Mouse (Mus musculus) ES-E14 (cell line): ENCODE measurements around the gene Gm10721.
"Not testable (repeated sequence)": the region's sequence is repeated elsewhere in the genome, so short reads cannot be mapped to it uniquely, and the experiment has no call there.

Experiments used
- CHD2 ChIP-seq: IDR thresholded peaks from 2 replicates; pipeline ENCODE4 v1.6.1; 2014; ENCODE audit warnings: mild to moderate bottlenecking, low read depth, low read length, inconsistent platforms
- HCFC1 ChIP-seq: IDR thresholded peaks from 2 replicates; pipeline ENCODE4 v1.6.1; 2012; ENCODE audit warnings: low read length, inconsistent platforms, borderline replicate concordance; ENCODE audit not compliant: insufficient read depth
- MAFK ChIP-seq: IDR thresholded peaks from 2 replicates; pipeline ENCODE4 v1.6.1; 2014; ENCODE audit warnings: mild to moderate bottlenecking, low read depth, low read length, inconsistent platforms; ENCODE audit not compliant: insufficient read depth
- ZC3H11A ChIP-seq: IDR thresholded peaks from 2 replicates; pipeline ENCODE4 v1.6.1; 2012; ENCODE audit warnings: low read depth, mild to moderate bottlenecking, inconsistent platforms, low read length, borderline replicate concordance

DNA sequence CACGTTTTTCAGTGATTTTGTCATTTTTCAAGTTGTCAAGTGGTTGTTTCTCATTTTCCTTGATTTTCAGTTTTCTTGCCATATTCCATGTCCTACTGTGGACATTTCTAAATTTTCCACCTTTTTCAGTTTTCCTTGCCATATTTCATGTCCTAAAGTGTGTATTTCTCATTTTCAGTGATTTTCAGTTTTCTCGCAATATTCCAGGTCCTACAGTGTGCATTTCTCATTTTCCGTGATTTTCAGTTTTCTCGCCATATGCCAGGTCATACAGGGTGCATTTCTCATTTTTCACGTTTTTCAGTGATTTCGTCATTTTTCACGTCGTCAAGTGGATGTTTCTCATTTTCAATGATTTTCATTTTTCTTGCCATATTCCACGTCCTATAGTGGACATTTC, 6.0 kb downstream of the Gm10721 start:
- not testable (repeated sequence) for TF ChIP-seq ZC3H11A, MAFK, CHD2, HCFC1
